Mouse (Mus musculus) liver, embryonic 13.5 days (tissue): ENCODE results near the gene Gse1. TPM values are rescaled to one million over a fixed set of nuclear protein-coding genes. Genes with fewer than 3 reads are reported as not detected.

ENCODE experiments used
- ATAC-seq: fragments of 200-750 bp; cut with Nextera tagmentation; 2 replicates; pipeline ENCODE4 v1.8.0; 2017; ENCODE audit warnings: low read depth, mild to moderate bottlenecking, moderate number of reproducible peaks, moderate library complexity
- DNase-seq: peaks from one replicate; pipeline ENCODE4 v3.0.0; 2022
- H3K27ac ChIP-seq: fragments of 300-500 bp; sonication (generic); 2 replicates; pipeline ENCODE4 v1.5.1; 2015; ENCODE audit warnings: moderate library complexity, mild to moderate bottlenecking, inconsistent platforms
- H3K27me3 ChIP-seq: fragments of 300-500 bp; sonication (generic); 2 replicates; pipeline ENCODE4 v1.6.1; 2015; ENCODE audit warnings: mild to moderate bottlenecking, inconsistent platforms
- H3K36me3 ChIP-seq: fragments of 300-500 bp; sonication (generic); 2 replicates; pipeline ENCODE4 v1.6.1; 2015; ENCODE audit warnings: mild to moderate bottlenecking, inconsistent platforms
- H3K4me1 ChIP-seq: fragments of 300-500 bp; sonication (generic); replicated peaks from 2 replicates; pipeline ENCODE4 v1.6.1; 2015; ENCODE audit warnings: inconsistent platforms
- H3K4me2 ChIP-seq: fragments of 300-500 bp; sonication (generic); 2 replicates; pipeline ENCODE4 v1.6.1; 2015; ENCODE audit warnings: inconsistent platforms, mild to moderate bottlenecking, moderate library complexity
- H3K4me3 ChIP-seq: fragments of 300-500 bp; sonication (generic); replicated peaks from 2 replicates; pipeline ENCODE4 v1.5.1; 2015; ENCODE audit warnings: mild to moderate bottlenecking, inconsistent platforms
- H3K9ac ChIP-seq: fragments of 300-500 bp; sonication (generic); 2 replicates; pipeline ENCODE4 v1.6.1; 2015; ENCODE audit warnings: mild to moderate bottlenecking, inconsistent platforms
- H3K9me3 ChIP-seq: fragments of 300-500 bp; sonication (generic); replicated peaks from 2 replicates; pipeline ENCODE4 v1.6.1; 2016; ENCODE audit warnings: inconsistent platforms
- WGBS: fragments of 180-500 bp; shearing (Covaris S2); methylation state at CpG from one replicate; pipeline ENCODE4 v1.1.7; 2015; ENCODE audit not compliant: insufficient replicate concordance; 5-methylcytosine and 5-hydroxymethylcytosine counted together
- polyA plus RNA-seq: library from polyadenylated mRNA; unstranded; fragments of >200 nt; fragmentation: Nextera tagmentation; extraction: Ambion mirVana; gene quantifications from 2 replicates; pipeline ENCODE4 v1.2.1, GENCODE M21; 2015

Gse1 gene
- polyA plus RNA-seq, 1 experiment from 2014 or later = 8.3 TPM

DNA sequence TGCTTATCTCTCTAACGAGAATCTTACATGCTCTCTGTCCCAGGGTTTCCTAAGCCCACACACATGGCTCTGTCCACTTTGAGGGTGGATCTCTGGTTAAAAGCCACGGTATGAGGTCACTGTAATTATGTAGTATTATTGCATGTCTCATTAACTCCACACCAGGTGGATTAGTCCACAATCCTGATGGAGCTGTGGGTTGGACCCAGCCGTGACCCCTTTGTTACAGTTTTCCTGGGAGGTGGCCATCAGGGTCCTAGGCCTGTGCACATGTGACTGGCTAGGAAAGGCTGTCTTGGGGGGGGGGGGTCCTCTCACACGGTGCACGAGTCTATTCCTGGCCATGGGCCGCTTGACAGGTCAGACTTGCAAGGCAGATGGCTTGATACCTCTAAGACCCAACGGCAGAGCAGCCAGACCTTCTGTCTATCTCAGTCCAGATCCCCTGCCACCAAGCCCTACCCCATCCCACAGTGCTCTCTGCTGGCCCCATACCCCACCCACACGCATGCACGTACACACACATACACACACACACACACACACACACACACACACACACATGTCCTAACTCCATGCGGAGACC, 77.6 kb downstream of the Gse1 start:
- Histone ChIP-seq H3K36me3 (no peaks in the 10 kb centered on the region), H3K27me3 (peaks cover 45% of the 10 kb centered on the region), H3K4me1 (peaks cover 18% of the 10 kb centered on the region), H3K4me3 (no peak overlapping the region), H3K27ac (no peak overlapping the region), H3K9me3 (no peaks in the 10 kb centered on the region), H3K9ac (no peak overlapping the region), H3K4me2 (no peak overlapping the region)
- 64% methylated on average over 10 of the region's 10 CpGs for WGBS
- ATAC-seq (no peak), DNase-seq (no peak)

DNA sequence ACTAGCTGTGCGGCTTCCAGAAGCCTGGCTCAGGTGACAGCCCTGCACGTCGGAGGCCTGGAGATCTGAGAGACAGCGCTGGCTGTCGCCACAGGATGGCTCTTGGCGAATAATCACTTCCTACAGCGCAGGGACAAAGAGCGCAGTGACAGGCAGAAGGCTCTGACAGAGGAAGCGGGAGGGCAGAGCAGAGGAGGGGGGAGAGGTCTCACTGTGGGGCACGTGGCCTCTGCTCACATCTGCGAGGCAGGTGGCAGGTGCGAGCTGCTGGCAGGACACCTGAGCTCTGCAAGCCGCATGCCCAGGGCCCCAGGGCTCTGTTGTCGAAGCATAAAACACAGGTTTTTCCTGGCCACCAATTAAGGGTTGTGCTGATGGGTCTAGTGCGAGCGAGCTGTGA, 78.8 kb downstream of the Gse1 start:
- DNase-seq = no peak
- no peak overlapping the region for H3K9ac ChIP-seq
- H3K9me3 ChIP-seq = no peaks in the 10 kb centered on the region
- H3K27ac ChIP-seq = no peak overlapping the region
- WGBS = 10% methylated on average over 16 of the region's 16 CpGs
- ATAC-seq = no peak
- H3K36me3 ChIP-seq = no peaks in the 10 kb centered on the region
- H3K4me2 ChIP-seq = no peak overlapping the region
- H3K4me1 ChIP-seq = peaks cover 12% of the 10 kb centered on the region
- peaks cover 45% of the 10 kb centered on the region for H3K27me3 ChIP-seq
- no peak overlapping the region for H3K4me3 ChIP-seq

DNA sequence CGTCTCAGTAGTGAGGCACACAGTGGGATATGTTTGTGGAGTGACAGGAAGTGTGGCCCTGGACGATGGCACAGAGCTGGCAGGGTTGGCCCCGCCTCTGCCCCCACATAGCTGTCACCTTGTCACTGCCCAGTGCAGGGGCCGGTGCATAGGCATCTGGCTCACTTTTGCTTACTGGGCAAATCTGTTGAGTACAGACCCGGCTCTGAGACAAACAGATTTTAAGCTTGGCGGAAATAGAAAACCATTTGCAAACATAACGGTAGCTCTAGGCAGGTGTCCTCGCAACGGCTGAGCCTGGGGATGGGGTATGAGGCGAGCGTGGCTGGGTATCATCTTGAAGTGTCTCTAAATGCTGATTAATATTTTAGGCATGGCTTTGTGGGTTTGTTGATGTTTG, 79.3 kb downstream of the Gse1 start:
- Histone ChIP-seq H3K9ac (no peak overlapping the region), H3K4me1 (peaks cover 12% of the 10 kb centered on the region), H3K27ac (no peak overlapping the region), H3K9me3 (no peaks in the 10 kb centered on the region), H3K27me3 (peaks cover 48% of the 10 kb centered on the region), H3K36me3 (no peaks in the 10 kb centered on the region), H3K4me3 (no peak overlapping the region), H3K4me2 (no peak overlapping the region)
- ATAC-seq (no peak), DNase-seq (no peak)
- 46% methylated on average over 11 of the region's 11 CpGs for WGBS

DNA sequence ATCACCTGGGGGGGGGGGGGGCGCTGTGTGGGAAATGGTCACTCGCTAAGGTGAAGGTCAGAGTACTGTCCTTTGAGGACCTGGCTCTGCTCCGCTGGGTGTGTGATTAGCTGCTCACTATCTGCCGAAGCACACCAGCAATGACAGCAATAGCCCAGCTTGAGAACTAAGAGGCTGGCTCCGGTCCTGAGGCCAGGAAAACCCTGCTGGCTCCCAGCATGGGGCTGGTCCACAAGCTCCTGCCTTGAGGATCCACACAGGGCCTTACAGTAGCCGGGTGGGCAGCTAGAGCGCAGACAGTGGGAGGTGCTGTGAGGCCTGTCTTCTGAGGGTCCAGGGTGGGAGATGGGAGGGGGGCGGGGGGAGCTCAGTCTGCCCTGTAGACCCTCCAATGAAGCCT, 79.9 kb downstream of the Gse1 start:
- Histone ChIP-seq H3K27me3 (peaks cover 49% of the 10 kb centered on the region), H3K27ac (no peak overlapping the region), H3K9me3 (no peaks in the 10 kb centered on the region), H3K4me2 (no peak overlapping the region), H3K4me3 (no peak overlapping the region), H3K9ac (no peak overlapping the region), H3K36me3 (no peaks in the 10 kb centered on the region), H3K4me1 (peaks cover 12% of the 10 kb centered on the region)
- ATAC-seq = no peak
- 65% methylated on average over 8 of the region's 8 CpGs for WGBS
- DNase-seq = no peak

DNA sequence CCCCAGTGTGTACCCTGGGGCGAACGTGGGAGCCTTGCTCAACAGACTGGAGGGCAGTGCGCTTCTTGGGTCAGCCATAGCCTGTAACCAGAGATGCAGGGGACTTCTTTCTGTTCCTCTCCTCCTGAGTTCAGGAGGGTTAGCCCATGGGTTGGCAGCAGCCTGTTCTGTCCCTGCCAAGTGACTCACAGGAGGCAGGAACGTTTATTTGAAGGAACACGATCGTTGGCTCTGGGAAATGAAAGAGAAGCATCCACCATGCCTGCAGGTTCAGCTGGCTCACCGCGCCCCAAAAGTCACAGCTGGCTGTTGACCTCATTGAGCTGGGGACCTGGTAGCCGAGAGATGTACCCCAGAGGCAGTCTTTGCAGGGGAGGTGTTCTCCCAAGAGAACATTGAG, 80.3 kb downstream of the Gse1 start:
- no peak for DNase-seq
- Histone ChIP-seq H3K9ac (no peak overlapping the region), H3K27me3 (peaks cover 49% of the 10 kb centered on the region), H3K4me1 (peaks cover 12% of the 10 kb centered on the region), H3K9me3 (no peaks in the 10 kb centered on the region), H3K4me3 (no peak overlapping the region), H3K36me3 (no peaks in the 10 kb centered on the region), H3K4me2 (no peak overlapping the region), H3K27ac (no peak overlapping the region)
- ATAC-seq = no peak
- 69% methylated on average over 9 of the region's 9 CpGs for WGBS

DNA sequence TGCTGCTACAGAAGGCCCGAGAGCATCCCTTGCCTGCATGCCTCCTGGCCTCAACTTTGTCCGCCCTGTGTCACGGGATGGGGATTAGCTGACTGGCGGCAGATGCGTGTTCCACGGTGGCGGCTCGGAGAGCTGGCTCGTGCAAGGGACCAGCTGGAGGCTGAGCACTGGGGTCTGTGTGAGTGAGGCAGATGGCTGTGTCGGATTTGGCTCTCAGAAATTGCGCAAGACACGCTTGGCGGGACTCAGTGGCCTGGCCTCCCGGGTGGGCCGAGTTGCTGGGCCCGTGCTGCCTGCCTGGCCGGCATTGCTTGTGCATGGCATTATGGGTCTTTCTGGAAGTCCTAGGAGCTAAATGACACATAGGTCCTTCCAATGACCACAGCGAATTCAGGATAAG, 81.1 kb downstream of the Gse1 start:
- H3K9ac ChIP-seq = no peak overlapping the region
- no peak; the same call in 1 of the 2 replicates for ATAC-seq
- H3K9me3 ChIP-seq = no peaks in the 10 kb centered on the region
- no peak for DNase-seq
- H3K4me3 ChIP-seq = no peak overlapping the region
- H3K4me2 ChIP-seq = no peak overlapping the region
- WGBS = 69% methylated on average over 18 of the region's 18 CpGs
- H3K4me1 ChIP-seq = peaks cover 12% of the 10 kb centered on the region
- no peak overlapping the region for H3K27ac ChIP-seq
- H3K36me3 ChIP-seq = no peaks in the 10 kb centered on the region
- H3K27me3 ChIP-seq = peaks cover 49% of the 10 kb centered on the region

DNA sequence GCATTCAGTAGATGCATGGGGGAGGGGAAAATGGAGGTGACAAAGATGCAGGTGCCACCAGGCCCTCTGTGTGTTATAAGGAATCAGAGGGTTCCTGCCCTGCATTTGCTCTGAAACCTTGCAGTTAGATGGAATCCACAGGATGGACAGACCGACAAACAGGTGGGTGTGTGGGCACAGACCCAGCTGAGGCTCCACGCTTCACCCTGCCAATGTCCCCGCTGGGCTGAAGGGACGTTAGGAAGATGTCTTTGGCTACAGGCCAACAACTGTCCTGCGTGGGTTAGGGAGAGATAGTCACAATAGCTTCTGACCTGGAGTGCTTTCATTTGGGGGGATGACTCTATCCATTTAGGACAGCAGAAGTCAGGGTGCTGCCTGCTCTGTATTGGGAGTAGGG, 81.8 kb downstream of the Gse1 start:
- H3K4me2 ChIP-seq = no peak overlapping the region
- H3K9me3 ChIP-seq = no peaks in the 10 kb centered on the region
- H3K36me3 ChIP-seq = no peaks in the 10 kb centered on the region
- no peak overlapping the region for H3K4me3 ChIP-seq
- H3K27me3 ChIP-seq = peaks cover 49% of the 10 kb centered on the region
- no peak overlapping the region for H3K9ac ChIP-seq
- 71% methylated on average over 5 of the region's 5 CpGs for WGBS
- no peak overlapping the region for H3K27ac ChIP-seq
- DNase-seq (no peak), ATAC-seq (no peak)
- H3K4me1 ChIP-seq = peaks cover 12% of the 10 kb centered on the region

DNA sequence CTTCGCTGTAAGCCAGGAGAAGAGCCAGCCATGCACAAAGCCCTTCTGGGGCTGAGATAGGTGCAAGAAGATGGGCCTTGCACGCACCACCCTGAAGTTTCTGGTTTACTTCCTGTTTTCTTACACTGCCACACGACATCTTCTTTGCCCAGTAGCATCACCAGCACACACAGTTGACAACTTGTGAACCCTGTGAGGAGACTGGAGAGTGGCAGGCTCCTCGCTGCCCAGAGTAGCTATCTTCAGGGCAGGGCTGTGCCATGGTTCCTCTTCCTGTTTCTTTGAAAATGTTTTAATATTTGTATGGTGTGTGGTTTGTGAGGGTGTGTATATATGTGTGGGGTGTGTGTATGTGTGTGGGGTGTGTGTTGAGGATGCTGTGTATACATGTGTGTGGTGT, 84.2 kb downstream of the Gse1 start:
- no peak overlapping the region for H3K4me3 ChIP-seq
- H3K4me1 ChIP-seq = peaks cover 7% of the 10 kb centered on the region
- peaks cover 33% of the 10 kb centered on the region for H3K27me3 ChIP-seq
- 39% methylated on average over 4 of the region's 4 CpGs for whole genome bisulfite sequencing
- DNase-seq = no peak
- H3K9ac ChIP-seq = no peak overlapping the region
- ATAC-seq = no peak
- H3K4me2 ChIP-seq = no peak overlapping the region
- no peaks in the 10 kb centered on the region for H3K9me3 ChIP-seq
- H3K36me3 ChIP-seq = no peaks in the 10 kb centered on the region
- no peak overlapping the region for H3K27ac ChIP-seq

DNA sequence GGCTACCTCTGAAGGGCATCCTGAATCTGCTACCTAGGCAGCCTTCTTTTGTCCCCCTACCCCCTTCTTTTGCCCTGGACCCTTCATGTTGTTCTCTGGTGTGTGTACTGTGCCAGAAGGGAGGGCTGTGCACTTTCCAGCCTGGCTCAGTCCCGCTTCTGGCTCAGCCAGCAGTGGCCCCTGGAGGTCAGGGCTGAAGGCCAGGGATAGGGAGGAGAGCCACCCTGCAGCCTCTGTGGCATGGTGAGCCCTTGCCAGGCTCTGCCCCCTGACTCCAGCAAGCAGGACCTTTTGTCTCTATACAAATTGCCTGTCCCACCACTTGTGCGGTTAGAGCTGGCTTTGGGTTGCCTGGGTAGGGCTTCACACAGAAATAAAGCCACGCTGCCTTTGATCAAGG, 85.4 kb downstream of the Gse1 start:
- Histone ChIP-seq H3K4me3 (no peak overlapping the region), H3K27me3 (peaks cover 23% of the 10 kb centered on the region), H3K27ac (no peak overlapping the region), H3K9me3 (no peaks in the 10 kb centered on the region), H3K4me1 (peaks cover 6% of the 10 kb centered on the region; the same call in 1 of the 2 replicates), H3K36me3 (no peaks in the 10 kb centered on the region), H3K9ac (no peak overlapping the region), H3K4me2 (no peak overlapping the region)
- no peak for DNase-seq
- ATAC-seq = no peak
- WGBS = 65% methylated on average over 3 of the region's 3 CpGs

DNA sequence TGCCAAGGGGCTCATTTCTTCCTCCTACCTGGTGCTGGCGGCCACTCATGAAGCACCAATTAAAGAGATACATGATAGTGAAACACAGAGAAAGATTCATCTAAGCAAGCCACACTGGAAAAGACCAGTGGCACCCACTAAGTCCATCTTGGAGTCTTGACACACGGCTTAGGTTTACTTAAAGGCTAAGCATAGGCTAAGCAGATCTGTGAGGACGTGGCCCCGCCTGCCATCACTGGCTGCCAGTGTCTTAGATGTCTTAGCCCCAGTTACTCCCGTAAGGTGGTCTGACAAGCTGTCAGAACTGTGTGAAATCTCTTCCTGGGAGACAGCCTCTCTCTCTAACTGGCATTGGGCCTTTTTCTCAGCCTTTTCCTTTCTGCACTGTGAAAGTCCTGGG, 86.7 kb downstream of the Gse1 start:
- Histone ChIP-seq H3K27ac (no peak overlapping the region), H3K4me2 (no peak overlapping the region), H3K4me1 (peaks cover 14% of the 10 kb centered on the region), H3K9ac (no peak overlapping the region), H3K4me3 (no peak overlapping the region), H3K9me3 (no peaks in the 10 kb centered on the region), H3K27me3 (peaks cover 14% of the 10 kb centered on the region), H3K36me3 (no peaks in the 10 kb centered on the region)
- 68% methylated on average over 5 of the region's 5 CpGs for WGBS
- ATAC-seq (no peak), DNase-seq (no peak)

DNA sequence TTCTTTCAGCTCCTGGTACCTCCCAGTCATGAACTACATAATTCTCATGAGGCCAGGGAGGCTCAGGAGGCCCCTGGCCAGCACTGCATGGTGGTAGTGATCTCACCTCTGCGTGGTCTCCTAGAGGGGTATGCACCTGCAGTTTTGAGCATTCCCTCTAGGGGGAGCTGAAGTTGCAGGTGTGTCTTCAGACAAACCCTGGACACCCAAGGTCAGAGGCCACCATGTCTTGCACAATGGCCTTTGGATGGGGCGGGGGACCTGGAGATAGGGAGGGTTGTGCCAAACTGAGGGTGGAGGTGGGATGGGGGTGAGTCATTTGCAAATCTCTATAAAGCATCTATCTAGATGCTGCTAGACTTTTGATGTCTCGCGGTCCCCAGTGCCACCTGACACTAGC, 87.4 kb downstream of the Gse1 start:
- ATAC-seq (no peak), DNase-seq (no peak)
- H3K4me2 ChIP-seq = no peak overlapping the region
- H3K9ac ChIP-seq = no peak overlapping the region
- peaks cover 16% of the 10 kb centered on the region for H3K4me1 ChIP-seq
- H3K27ac ChIP-seq = no peak overlapping the region
- H3K27me3 ChIP-seq = peaks cover 7% of the 10 kb centered on the region
- 70% methylated on average over 4 of the region's 4 CpGs for WGBS
- no peak overlapping the region for H3K4me3 ChIP-seq
- no peaks in the 10 kb centered on the region for H3K36me3 ChIP-seq
- no peaks in the 10 kb centered on the region for H3K9me3 ChIP-seq

DNA sequence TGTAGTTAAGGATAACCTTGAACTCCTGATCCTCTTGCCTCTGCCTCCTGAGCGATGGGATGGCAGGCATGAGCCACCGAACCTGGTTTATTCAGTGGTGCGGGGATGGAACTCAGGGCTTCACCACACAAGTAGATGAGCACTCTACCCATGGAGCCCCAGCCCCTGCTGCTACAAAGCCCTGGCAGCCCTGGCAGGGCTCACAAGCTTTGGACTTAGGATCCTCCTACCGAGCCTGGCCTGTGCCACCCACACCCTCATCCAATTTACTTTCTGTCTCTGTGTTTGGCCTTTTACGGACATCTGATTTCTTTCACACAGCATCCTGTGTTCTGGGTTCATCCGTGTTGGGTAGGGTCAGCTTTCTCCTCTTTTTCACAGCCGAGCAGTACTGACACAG, 88.5 kb downstream of the Gse1 start:
- WGBS = 80% methylated on average over 7 of the region's 7 CpGs
- Histone ChIP-seq H3K4me1 (peaks cover 16% of the 10 kb centered on the region), H3K4me3 (no peak overlapping the region)

More for the DNA sequence above, 88.5 kb downstream of the Gse1 start:
- Histone ChIP-seq H3K4me2 (no peak overlapping the region), H3K27me3 (peaks cover 7% of the 10 kb centered on the region), H3K9me3 (no peaks in the 10 kb centered on the region), H3K27ac (no peak overlapping the region), H3K9ac (no peak overlapping the region), H3K36me3 (no peaks in the 10 kb centered on the region)
- DNase-seq (no peak), ATAC-seq (no peak)
